Mouse (Mus musculus) stomach, embryonic 16.5 days (tissue): Measurements from ENCODE around the gene Lrrc49. TPM values are rescaled to one million over a fixed set of nuclear protein-coding genes. Genes with fewer than 3 reads are reported as not detected.

Experiments
- ATAC-seq: fragments of 200-750 bp; cut with Nextera tagmentation; 2 replicates; pipeline ENCODE4 v1.8.0; 2017; ENCODE audit warnings: moderate number of reproducible peaks, moderate TSS enrichment; ENCODE audit not compliant: insufficient read depth, low FRiP score
- H3K27ac ChIP-seq: fragments of 300-500 bp; sonication (generic); 2 replicates; pipeline ENCODE4 v1.5.1; 2014; ENCODE audit warnings: low read length
- H3K27me3 ChIP-seq: fragments of 300-500 bp; sonication (generic); 2 replicates; pipeline ENCODE4 v1.6.1; 2014; ENCODE audit warnings: low read length, control low read depth, mixed read lengths; ENCODE audit not compliant: control insufficient read depth, insufficient read depth
- H3K36me3 ChIP-seq: fragments of 300-500 bp; sonication (generic); 2 replicates; pipeline ENCODE4 v1.6.1; 2014; ENCODE audit warnings: low read length; ENCODE audit not compliant: control insufficient read depth, insufficient read depth
- H3K4me1 ChIP-seq: fragments of 300-500 bp; sonication (generic); 2 replicates; pipeline ENCODE4 v1.6.1; 2014; ENCODE audit warnings: low read length, control low read depth, mixed read lengths; ENCODE audit not compliant: control insufficient read depth, insufficient read depth
- H3K4me2 ChIP-seq: fragments of 300-500 bp; sonication (generic); 2 replicates; pipeline ENCODE4 v1.6.1; 2014; ENCODE audit warnings: low read depth, low read length, mixed read lengths
- H3K4me3 ChIP-seq: fragments of 300-500 bp; sonication (generic); replicated peaks from 2 replicates; pipeline ENCODE4 v1.5.1; 2014; ENCODE audit warnings: mild to moderate bottlenecking, low read length
- H3K9ac ChIP-seq: fragments of 300-500 bp; sonication (generic); 2 replicates; pipeline ENCODE4 v1.6.1; 2014; ENCODE audit warnings: low read length
- H3K9me3 ChIP-seq: fragments of 300-500 bp; sonication (generic); replicated peaks from 2 replicates; pipeline ENCODE4 v1.6.1; 2016; ENCODE audit warnings: low read length, control low read depth; ENCODE audit not compliant: control insufficient read depth
- WGBS: fragments of 180-500 bp; shearing (Covaris S2); extraction: QIAGEN DNeasy Blood & Tissue Kit; methylation state at CpG from one replicate; pipeline ENCODE4 v1.1.7; 2014; 5-methylcytosine and 5-hydroxymethylcytosine counted together
- polyA plus RNA-seq: library from polyadenylated mRNA; unstranded; fragments of >200 nt; fragmentation: Nextera tagmentation; extraction: Ambion mirVana; gene quantifications from 2 replicates; pipeline ENCODE4 v1.2.1, GENCODE M21; 2015

The Lrrc49 gene
- polyA plus RNA-seq, 1 experiment from 2014 or later, result 17.7 TPM

DNA sequence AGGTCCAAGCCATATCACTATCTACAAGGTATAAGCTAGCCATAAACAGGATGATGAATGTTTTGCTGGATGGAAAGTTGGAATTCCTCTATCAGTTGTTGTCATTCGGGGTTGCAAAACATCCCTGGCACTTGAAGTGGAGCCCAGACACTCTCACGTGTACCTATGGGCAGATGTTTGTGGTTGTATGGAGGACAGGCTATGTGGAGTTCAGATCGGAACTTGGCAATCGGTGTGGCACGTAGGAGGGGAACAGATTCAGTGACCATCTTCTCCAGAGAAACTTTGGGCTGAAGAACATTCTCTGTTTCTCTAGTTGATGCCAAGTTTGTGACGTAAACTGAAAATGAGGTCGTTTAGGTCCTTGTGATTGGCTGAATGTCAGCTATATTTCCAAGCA is 114.9 kb downstream of the Lrrc49 start:
- no peak overlapping the region for H3K4me2 ChIP-seq
- ATAC-seq, result no peak
- H3K27ac ChIP-seq, result no peak overlapping the region
- no peak overlapping the region for H3K4me3 ChIP-seq
- H3K36me3 ChIP-seq, result no peaks in the 10 kb centered on the region
- WGBS, result 79% methylated on average over 7 of the region's 7 CpGs
- H3K9me3 ChIP-seq, result no peaks in the 10 kb centered on the region
- no peaks in the 10 kb centered on the region for H3K27me3 ChIP-seq
- no peaks in the 10 kb centered on the region for H3K4me1 ChIP-seq
- no peak overlapping the region for H3K9ac ChIP-seq

DNA sequence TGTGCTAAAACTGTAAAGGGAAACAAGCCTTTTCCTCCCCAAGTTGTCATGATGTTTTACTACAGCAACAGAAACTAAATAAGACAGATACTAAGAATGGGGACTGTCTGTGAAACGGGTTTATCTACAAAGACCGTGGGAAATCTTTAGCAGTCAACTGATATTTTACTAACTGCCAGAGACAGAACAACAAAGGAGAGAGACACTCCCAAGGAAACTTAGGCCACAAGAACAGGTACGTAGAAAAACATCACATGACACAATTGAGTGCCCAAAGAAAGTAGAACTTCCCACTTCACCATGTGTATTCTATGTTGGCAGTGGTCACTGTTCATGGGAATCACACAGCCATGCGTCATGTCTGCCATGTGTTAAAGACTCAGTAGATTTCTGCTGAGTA is 116.2 kb downstream of the Lrrc49 start:
- 89% methylated on average over 4 of the region's 4 CpGs for WGBS
- Histone ChIP-seq H3K4me1 (no peaks in the 10 kb centered on the region), H3K27ac (no peak overlapping the region), H3K36me3 (no peaks in the 10 kb centered on the region), H3K4me2 (no peak overlapping the region), H3K9ac (no peak overlapping the region), H3K4me3 (no peak overlapping the region), H3K27me3 (no peaks in the 10 kb centered on the region), H3K9me3 (no peaks in the 10 kb centered on the region)
- no peak for ATAC-seq

GRCm38 (mm10) chr9:60571041-60571440 is 116.9 kb downstream of the Lrrc49 start:
- ATAC-seq, result no peak
- no peaks in the 10 kb centered on the region for H3K27me3 ChIP-seq
- H3K9me3 ChIP-seq, result no peaks in the 10 kb centered on the region
- H3K4me1 ChIP-seq, result no peaks in the 10 kb centered on the region
- no peaks in the 10 kb centered on the region for H3K36me3 ChIP-seq
- H3K9ac ChIP-seq, result no peak overlapping the region
- 79% methylated on average over 4 of the region's 4 CpGs for WGBS
- H3K4me3 ChIP-seq, result no peak overlapping the region
- H3K27ac ChIP-seq, result no peak overlapping the region
- no peak overlapping the region for H3K4me2 ChIP-seq

DNA sequence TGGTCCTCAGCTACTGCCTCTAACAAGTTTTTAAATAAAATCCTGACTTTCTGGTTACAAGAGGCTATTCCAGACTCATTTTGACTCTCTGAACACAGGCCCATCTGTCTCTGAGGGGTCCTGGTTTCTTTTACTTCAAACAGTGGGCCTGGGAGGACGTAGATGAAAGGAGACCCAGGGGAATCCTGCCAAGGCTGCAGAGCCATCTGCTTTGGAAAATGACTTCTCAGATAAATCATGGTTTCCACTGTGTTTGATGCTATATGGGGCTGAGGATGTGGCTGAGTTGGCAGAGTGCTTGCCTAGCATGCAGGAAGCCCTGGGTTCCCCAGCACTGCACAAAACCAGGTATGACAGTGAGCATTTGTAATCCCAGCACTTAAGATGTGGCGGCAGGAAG is 118.6 kb downstream of the Lrrc49 start:
- Histone ChIP-seq H3K27me3 (no peaks in the 10 kb centered on the region), H3K36me3 (no peaks in the 10 kb centered on the region), H3K4me3 (no peak overlapping the region), H3K9me3 (no peaks in the 10 kb centered on the region), H3K9ac (no peak overlapping the region), H3K4me1 (no peaks in the 10 kb centered on the region), H3K4me2 (no peak overlapping the region), H3K27ac (no peak overlapping the region)
- ATAC-seq, result no peak; the same call in 1 of the 2 replicates
- 55% methylated on average over 2 of the region's 2 CpGs for WGBS

DNA sequence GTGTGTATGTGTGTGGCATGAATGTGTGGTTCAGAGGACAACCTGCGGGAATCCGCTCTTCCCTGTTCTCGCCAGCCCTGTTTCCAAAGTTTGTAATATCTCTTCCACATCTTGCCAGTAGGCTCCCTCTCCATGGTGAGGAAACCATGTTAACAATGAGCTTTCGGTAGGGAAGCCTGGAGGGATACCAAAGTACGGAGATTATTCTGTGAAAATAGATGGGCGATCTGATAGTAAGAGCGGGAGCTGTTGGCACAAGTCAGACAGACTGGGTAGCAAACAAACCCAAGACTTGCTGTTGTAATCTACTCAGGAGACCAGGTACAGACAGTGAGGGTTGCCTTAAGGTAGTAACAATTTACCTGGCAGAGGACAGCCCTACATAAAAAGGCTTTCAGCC is 124.1 kb downstream of the Lrrc49 start:
- no peaks in the 10 kb centered on the region for H3K9me3 ChIP-seq
- ATAC-seq, result no peak
- H3K36me3 ChIP-seq, result no peaks in the 10 kb centered on the region
- 85% methylated on average over 7 of the region's 7 CpGs for WGBS
- no peak overlapping the region for H3K9ac ChIP-seq
- H3K4me3 ChIP-seq, result no peak overlapping the region
- H3K27ac ChIP-seq, result no peak overlapping the region
- no peak overlapping the region for H3K4me2 ChIP-seq
- peaks cover 16% of the 10 kb centered on the region for H3K4me1 ChIP-seq
- H3K27me3 ChIP-seq, result no peaks in the 10 kb centered on the region

DNA sequence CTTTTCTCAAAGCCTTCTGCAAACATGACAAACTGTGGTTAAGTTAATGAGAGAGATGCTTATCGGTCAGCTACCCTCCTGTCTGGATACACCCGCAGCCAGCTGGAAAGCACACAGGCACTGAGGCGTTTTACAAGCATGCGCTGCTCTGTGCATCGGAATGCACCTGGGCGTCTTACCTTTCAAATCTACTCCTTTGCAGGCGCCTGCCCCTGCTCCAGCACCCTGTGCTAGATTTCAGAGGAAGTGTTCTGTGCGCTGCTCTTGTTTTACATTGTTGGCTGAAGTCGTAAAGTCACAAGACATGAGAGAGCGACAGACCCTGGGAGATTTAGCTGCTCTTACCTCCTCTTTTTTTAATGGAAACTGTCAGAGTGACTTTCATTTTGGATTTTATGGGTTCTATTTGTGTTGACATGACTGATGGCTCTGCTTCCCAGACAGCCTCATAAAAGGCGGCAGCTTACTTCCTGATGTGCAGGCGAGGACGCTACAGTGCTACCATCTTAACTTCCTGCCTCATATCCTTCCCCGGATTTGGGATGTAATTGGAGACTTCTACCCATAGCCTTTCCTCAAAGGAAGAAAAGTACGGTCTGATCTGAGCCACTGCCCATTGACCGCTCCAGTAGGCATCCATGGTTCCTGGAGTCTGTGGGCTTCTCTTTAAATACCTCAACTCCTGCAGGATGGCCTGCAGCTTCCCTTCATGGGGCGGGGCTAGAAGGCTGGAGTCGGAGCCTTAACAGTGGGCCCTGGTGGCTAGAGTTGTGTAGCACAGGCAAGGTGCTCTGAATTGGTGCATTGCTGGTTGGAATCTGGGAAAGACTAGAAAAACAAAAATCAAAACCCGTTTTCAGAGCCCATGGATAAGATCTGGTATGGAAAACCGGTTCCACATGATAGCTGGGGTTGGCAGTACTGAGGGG is 125.3 kb downstream of the Lrrc49 start:
- peak; percentile 74; the same call in 1 of the 2 replicates for ATAC-seq
- 36% methylated on average over 20 of the region's 20 CpGs for WGBS
- Histone ChIP-seq H3K4me1 (peaks cover 16% of the 10 kb centered on the region), H3K4me2 (peak overlapping the region; percentile 41), H3K9me3 (no peaks in the 10 kb centered on the region), H3K27me3 (no peaks in the 10 kb centered on the region), H3K4me3 (peak overlapping the region; percentile 12; the same call in 1 of the 2 replicates), H3K27ac (no peak overlapping the region), H3K36me3 (no peaks in the 10 kb centered on the region), H3K9ac (0 out of 2 replicates have a peak overlapping the region, but pooled peaks have one; percentile 2)

DNA sequence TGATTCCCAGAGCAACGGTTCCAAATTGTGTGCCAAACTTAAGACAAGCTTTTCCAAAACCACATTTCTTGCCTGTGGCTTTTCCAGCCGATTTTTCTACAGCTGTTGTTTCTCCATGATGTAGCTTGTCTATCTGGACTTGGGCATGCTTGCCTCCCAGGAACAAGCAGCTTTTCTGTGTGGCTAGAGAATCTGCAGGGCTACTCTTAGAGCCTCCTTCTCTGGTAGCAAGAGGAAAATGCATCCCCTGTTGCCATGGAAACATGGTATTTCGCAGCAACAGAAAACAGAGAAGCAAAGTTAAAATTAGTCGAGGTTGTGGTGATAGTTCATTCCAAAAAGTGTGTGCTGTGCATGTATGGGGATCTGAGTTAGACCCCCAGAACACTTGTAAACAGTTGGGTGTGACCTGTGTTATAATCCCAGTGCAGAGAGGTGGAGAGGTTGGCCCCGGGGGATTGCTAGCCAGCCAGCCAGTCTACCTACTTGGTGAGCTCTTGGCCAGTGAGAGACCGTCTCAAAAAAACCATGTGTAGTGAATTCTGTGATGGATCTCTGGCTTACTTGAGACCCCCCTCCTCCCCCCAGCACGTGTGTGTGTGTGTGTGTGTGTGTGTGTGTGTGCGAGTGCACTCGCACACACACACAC is 126.2 kb downstream of the Lrrc49 start:
- H3K36me3 ChIP-seq, result no peaks in the 10 kb centered on the region
- no peaks in the 10 kb centered on the region for H3K27me3 ChIP-seq
- no peak overlapping the region for H3K4me3 ChIP-seq
- peaks cover 16% of the 10 kb centered on the region for H3K4me1 ChIP-seq
- WGBS, result 52% methylated on average over 9 of the region's 9 CpGs
- H3K27ac ChIP-seq, result no peak overlapping the region
- no peak overlapping the region for H3K4me2 ChIP-seq
- H3K9ac ChIP-seq, result no peak overlapping the region
- H3K9me3 ChIP-seq, result no peaks in the 10 kb centered on the region
- ATAC-seq, result no peak

GRCm38 (mm10) chr9:60558507-60558906 is 129.5 kb downstream of the Lrrc49 start:
- Histone ChIP-seq H3K27me3 (no peaks in the 10 kb centered on the region), H3K4me1 (peaks cover 16% of the 10 kb centered on the region), H3K4me2 (no peak overlapping the region), H3K4me3 (no peak overlapping the region), H3K9me3 (no peaks in the 10 kb centered on the region), H3K36me3 (no peaks in the 10 kb centered on the region), H3K9ac (no peak overlapping the region), H3K27ac (no peak overlapping the region)
- no peak for ATAC-seq
- WGBS, result 71% methylated on average over 3 of the region's 3 CpGs

DNA sequence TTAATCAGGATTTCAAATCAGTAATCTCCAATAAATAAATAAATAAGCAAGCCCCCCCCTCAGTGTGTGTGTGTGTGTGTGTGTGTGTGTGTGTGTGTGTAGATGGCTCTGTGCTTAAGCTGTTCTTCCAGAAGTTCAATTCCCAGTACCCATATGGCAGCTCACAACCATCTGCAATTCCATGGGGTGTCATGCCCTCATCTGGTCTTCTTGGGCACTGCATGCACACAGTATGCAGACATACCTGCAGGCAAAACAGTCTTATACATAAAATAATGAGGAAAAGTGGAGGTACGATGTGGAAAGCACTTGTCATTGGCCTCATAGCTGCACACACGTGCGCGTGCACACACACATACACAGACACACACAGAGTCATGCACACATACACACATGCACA is 136.7 kb downstream of the Lrrc49 start:
- WGBS, result 93% methylated on average over 4 of the region's 4 CpGs
- Histone ChIP-seq H3K9me3 (no peaks in the 10 kb centered on the region), H3K36me3 (no peaks in the 10 kb centered on the region), H3K4me3 (no peak overlapping the region), H3K27me3 (no peaks in the 10 kb centered on the region; the same call in 1 of the 2 replicates), H3K27ac (no peak overlapping the region), H3K4me1 (no peaks in the 10 kb centered on the region), H3K9ac (no peak overlapping the region), H3K4me2 (no peak overlapping the region)
- no peak for ATAC-seq
